Mouse (Mus musculus) retina, postnatal 7 days (tissue): ENCODE results near the gene Pacsin2.
A peak's percentile ranks its signal among the peaks of the same experiment; 100 is the strongest.
"Not testable (repeated sequence)": the region's sequence is repeated elsewhere in the genome, so short reads cannot be mapped to it uniquely, and the experiment has no call there.

ENCODE experiments used
- DNase-seq: peaks from one replicate; pipeline ENCODE4 v3.0.0-alpha.2; 2012; ENCODE audit warnings: low read depth, low spot score

Pacsin2 gene

GRCm38 (mm10) chr15:83464083-83464904 lies at the start of gene Pacsin2:
TSS of gene Pacsin2 (minus strand) at chr15:83464606.
- peak; percentile 92 for DNase-seq

GRCm38 (mm10) chr15:83512489-83513281 lies 48.3 kb upstream of the Pacsin2 start:
- DNase-seq = no peak

GRCm38 (mm10) chr15:83510805-83511405 lies 46.5 kb upstream of the Pacsin2 start, which contains the start of gene Ttll1:
TSS of gene Ttll1 (minus strand) at chr15:83510893.
- DNase-seq = peak; percentile 89

GRCm38 (mm10) chr15:83509950-83510804 lies 45.8 kb upstream of the Pacsin2 start:
- DNase-seq = no peak

- DNase-seq = not testable (repeated sequence)
Measured at GRCm38 (mm10) chr15:83501483-83501882, 37.1 kb upstream of the Pacsin2 start.

GRCm38 (mm10) chr15:83500352-83500751 lies 35.9 kb upstream of the Pacsin2 start:
- no peak for DNase-seq

- DNase-seq = no peak
Measured at GRCm38 (mm10) chr15:83499211-83499755, 34.9 kb upstream of the Pacsin2 start.

GRCm38 (mm10) chr15:83497299-83497698 lies 32.9 kb upstream of the Pacsin2 start:
- DNase-seq = no peak

GRCm38 (mm10) chr15:83495787-83496367 lies 31.5 kb upstream of the Pacsin2 start:
- DNase-seq = no peak

- DNase-seq = no peak
Measured at GRCm38 (mm10) chr15:83495195-83495594, 30.8 kb upstream of the Pacsin2 start.

- no peak for DNase-seq
Measured at GRCm38 (mm10) chr15:83494572-83494920, 30.1 kb upstream of the Pacsin2 start.

GRCm38 (mm10) chr15:83493856-83494571 lies 29.6 kb upstream of the Pacsin2 start:
- DNase-seq = no peak

- no peak for DNase-seq
Measured at GRCm38 (mm10) chr15:83491891-83492290, 27.5 kb upstream of the Pacsin2 start.

- no peak for DNase-seq
Measured at GRCm38 (mm10) chr15:83489471-83489870, 25.1 kb upstream of the Pacsin2 start.

- DNase-seq = no peak
Measured at GRCm38 (mm10) chr15:83487477-83488115, 23.2 kb upstream of the Pacsin2 start.

GRCm38 (mm10) chr15:83484311-83484710 lies 19.9 kb upstream of the Pacsin2 start:
- no peak for DNase-seq

GRCm38 (mm10) chr15:83483482-83483881 lies 19.1 kb upstream of the Pacsin2 start:
- no peak for DNase-seq

- DNase-seq = no peak
Measured at GRCm38 (mm10) chr15:83482645-83483224, 18.3 kb upstream of the Pacsin2 start.

GRCm38 (mm10) chr15:83481236-83481780 lies 16.9 kb upstream of the Pacsin2 start:
- no peak for DNase-seq
